Mouse (Mus musculus) megakaryocyte progenitor cell, adult 5-6 weeks (primary cell): ENCODE measurements around the gene Sbno1. TPM values are rescaled to one million over a fixed set of nuclear protein-coding genes. Genes with fewer than 3 reads are reported as not detected.
A peak's percentile ranks its signal among the peaks of the same experiment; 100 is the strongest.

ENCODE experiments used
- ATAC-seq: replicated peaks from 2 replicates; pipeline ENCODE4 v1.8.0; 2016; ENCODE audit warnings: mild to moderate bottlenecking, moderate TSS enrichment, inconsistent platforms; ENCODE audit not compliant: poor library complexity
- total RNA-seq, 2 experiments: library from RNA; stranded (forward) in 1 of 2; stranded (reverse) in 1 of 2; fragments of 157-497, 149-512 nt in 1 of 2; fragments of 200-1000 nt in 1 of 2; gene quantifications; 2 replicates each; pipeline versions ENCODE4 v1.2.3 to v1.2.4; 2015 to 2017

Sbno1 gene
- total RNA-seq, 2 experiments from 2014 or later, result 94.8 to 162 TPM

DNA sequence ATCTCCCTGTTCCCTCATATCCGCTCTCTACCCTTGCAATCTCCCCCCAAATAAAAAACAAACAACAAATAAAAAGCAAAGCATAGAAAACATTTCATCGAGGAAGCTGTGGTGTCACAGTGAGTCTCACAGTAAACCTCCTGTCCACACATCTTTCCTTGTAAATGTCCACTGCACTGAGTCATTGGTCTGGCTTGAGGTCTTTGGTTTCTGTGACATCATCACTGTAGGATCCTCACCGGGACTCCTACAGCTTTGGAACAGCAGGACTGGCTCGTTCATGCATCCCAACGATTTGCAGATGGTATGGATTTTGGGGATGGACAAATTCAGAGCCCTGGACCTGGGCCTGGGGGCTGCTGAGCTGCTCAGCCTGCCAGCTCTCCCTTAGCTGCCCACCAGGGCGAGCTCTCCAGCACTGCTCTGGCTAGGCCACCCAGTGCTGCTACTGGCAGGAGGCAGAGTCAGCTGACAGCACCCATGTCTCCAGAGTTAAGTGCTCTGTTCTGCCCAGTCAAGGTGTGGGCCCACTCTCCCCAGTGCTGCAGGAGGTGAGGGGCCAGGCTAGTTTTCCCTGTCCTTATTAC, 84.0 kb downstream of the Sbno1 start:
- ATAC-seq, result peak; percentile 55; the same call in 1 of the 2 replicates

DNA sequence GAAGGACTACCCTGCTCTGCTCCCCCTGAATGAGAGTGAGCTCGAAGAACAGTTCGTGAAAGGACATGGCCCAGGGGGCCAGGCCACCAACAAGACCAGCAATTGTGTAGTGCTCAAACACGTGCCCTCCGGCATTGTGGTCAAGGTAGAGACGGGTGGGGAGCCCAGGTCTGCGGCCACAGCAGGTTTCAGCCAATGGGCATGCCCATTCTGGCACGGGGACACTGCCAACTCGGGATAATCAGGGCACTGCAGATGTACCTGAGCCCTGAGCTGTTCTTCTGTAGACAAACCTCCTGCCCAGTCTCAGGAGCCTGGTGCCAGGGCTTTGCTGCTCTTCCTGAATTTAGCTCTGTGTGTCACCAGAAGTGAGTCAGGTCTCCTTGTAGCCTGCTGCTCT, 87.0 kb downstream of the Sbno1 start:
- no peak for ATAC-seq

DNA sequence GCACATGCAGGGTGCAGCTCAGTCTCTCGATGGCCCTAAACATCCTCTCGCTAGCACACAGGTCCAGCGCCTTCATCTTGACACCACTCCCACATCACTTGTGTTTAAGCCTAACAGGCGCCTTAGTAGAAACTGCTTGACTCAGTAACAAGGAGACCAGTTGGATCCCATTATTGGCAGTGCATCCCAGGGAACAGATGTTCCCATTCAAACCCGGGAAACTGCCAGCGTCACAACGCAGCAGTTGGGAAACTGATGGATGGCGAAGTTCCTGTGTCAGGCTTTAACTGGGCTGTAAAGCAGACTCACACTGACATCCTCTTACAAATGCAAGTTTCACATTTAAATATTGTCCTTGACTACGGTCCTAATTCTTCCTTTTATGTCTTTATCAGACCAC, 87.9 kb downstream of the Sbno1 start:
- ATAC-seq, result no peak

- ATAC-seq, result no peak
Observed at GRCm38 (mm10) chr5:124337103-124337502, 88.7 kb downstream of the Sbno1 start.

DNA sequence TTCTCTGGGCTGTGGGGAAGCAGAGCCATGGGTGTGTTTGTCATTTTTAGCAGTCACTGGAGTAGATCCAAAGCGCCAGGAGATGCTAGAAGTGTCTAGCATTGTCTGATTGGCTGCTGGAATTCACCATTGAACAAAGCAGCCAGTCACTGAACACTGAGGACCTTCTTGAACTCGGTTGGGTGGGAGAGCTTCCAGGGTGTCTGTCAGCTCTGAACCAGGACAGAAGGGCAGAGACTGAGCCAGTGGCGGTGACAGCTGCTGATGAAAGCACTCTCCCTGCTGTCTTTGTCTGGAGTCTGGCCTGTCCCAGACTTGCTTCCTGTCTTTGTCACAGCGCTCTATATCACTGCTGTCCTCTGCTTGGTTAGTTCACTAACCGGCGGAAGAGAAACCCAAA, 91.4 kb downstream of the Sbno1 start:
- ATAC-seq, result no peak

DNA sequence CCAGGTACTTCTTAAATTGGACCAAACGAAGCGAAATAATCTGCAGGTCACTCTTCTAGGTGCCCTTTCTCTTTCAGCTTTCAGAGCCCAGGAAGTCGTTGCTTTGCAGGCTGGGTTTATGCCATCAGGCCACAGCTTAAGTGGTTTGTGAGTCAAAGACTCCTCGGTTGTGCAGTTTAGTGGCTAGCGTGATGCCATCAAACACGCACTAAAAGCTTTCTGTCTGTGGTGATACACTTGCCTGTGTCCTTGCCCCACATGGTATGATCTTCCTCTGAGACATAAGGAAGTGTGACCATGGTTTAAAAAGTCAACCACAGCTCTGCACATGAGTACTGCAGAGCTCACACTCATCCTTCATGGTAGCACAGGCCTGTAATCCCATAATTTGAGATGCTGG, 95.7 kb downstream of the Sbno1 start:
- no peak for ATAC-seq

- ATAC-seq, result peak; percentile 92
Observed at GRCm38 (mm10) chr5:124327510-124328364, 98.1 kb downstream of the Sbno1 start, which contains the start of the genes Mphosph9 and 2810006K23Rik. Mphosph9 (minus strand) TSS chr5:124327972. 2810006K23Rik (plus strand) TSS chr5:124328089.

DNA sequence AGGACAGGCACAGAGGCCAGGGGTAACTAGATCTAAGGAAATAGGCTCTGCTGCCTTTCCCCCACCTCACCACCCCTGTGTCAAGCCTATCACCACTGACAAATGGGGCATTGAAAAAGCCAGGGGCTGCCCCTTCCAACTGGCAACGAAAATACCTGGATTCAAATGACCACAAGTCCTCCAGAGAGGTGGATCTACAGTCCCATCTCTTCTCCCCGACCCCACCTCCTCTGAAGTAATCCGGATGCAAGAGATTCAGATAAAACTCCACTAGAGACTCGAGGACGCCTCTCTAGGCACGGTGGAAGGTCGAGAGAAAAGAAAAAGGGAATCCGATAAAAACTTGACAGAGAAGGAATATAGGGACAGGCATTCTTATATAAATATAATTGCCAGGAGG, 99.0 kb downstream of the Sbno1 start:
- ATAC-seq, result no peak

Other genes with a start within 250 kb of the Sbno1 start
- gene Pitpnm2, start 176.2 kb downstream of the Sbno1 start, total RNA-seq (2015), result 6.0 and 7.5 TPM in 2 replicates
- 2.5 and 3.1 TPM in 2 replicates for gene Pitpnm2, start 176.2 kb downstream of the Sbno1 start, total RNA-seq (2017)
- gene Mphosph9, start 98.0 kb downstream of the Sbno1 start, total RNA-seq (2015), result 16.6 and 18.3 TPM in 2 replicates
- 18.9 and 25.2 TPM in 2 replicates for gene Mphosph9, start 98.0 kb downstream of the Sbno1 start, total RNA-seq (2017)
- 12.8 and 15.7 TPM in 2 replicates for gene 2810006K23Rik, start 97.9 kb downstream of the Sbno1 start, total RNA-seq (2015)
- 18.9 and 22.1 TPM in 2 replicates for gene 2810006K23Rik, start 97.9 kb downstream of the Sbno1 start, total RNA-seq (2017)
- gene Cdk2ap1, start 62.9 kb downstream of the Sbno1 start, total RNA-seq (2015), result 256 and 268 TPM in 2 replicates
- 174 and 218 TPM in 2 replicates for gene Cdk2ap1, start 62.9 kb downstream of the Sbno1 start, total RNA-seq (2017)
- gene Kmt5a, start 13.9 kb upstream of the Sbno1 start, total RNA-seq (2015), result 285 and 312 TPM in 2 replicates
- gene Kmt5a, start 13.9 kb upstream of the Sbno1 start, total RNA-seq (2017), result 134 and 164 TPM in 2 replicates
- gene Rilpl2, start 52.4 kb upstream of the Sbno1 start, total RNA-seq (2015), result 49.0 and 63.6 TPM in 2 replicates
- 45.2 and 50.1 TPM in 2 replicates for gene Rilpl2, start 52.4 kb upstream of the Sbno1 start, total RNA-seq (2017)
- 2.8 and 6.4 TPM in 2 replicates for gene Snrnp35, start 57.1 kb upstream of the Sbno1 start, total RNA-seq (2015)
- gene Snrnp35, start 57.1 kb upstream of the Sbno1 start, total RNA-seq (2017), result 5.4 and 9.0 TPM in 2 replicates
- 0.54 TPM in 1 of 2 replicates, not detected in the other for gene Rilpl1, start 105.4 kb upstream of the Sbno1 start, total RNA-seq (2015)
- gene Rilpl1, start 105.4 kb upstream of the Sbno1 start, total RNA-seq (2017), result 0.21 and 0.61 TPM in 2 replicates
- 851 and 960 TPM in 2 replicates for gene Tmed2, start 114.7 kb upstream of the Sbno1 start, total RNA-seq (2015)
- gene Tmed2, start 114.7 kb upstream of the Sbno1 start, total RNA-seq (2017), result 795 and 1,001 TPM in 2 replicates
- 13.7 and 15.3 TPM in 2 replicates for gene Ddx55, start 126.9 kb upstream of the Sbno1 start, total RNA-seq (2015)
- gene Ddx55, start 126.9 kb upstream of the Sbno1 start, total RNA-seq (2017), result 15.2 and 15.7 TPM in 2 replicates
- gene Eif2b1, start 153.1 kb upstream of the Sbno1 start, total RNA-seq (2015), result 45.9 and 53.7 TPM in 2 replicates
- gene Eif2b1, start 153.1 kb upstream of the Sbno1 start, total RNA-seq (2017), result 26.1 and 40.1 TPM in 2 replicates
- 13.8 and 16.2 TPM in 2 replicates for gene Gtf2h3, start 153.1 kb upstream of the Sbno1 start, total RNA-seq (2015)
- gene Gtf2h3, start 153.1 kb upstream of the Sbno1 start, total RNA-seq (2017), result 29.7 and 37.5 TPM in 2 replicates
- 13.8 and 14.0 TPM in 2 replicates for gene Atp6v0a2, start 202.6 kb upstream of the Sbno1 start, total RNA-seq (2015)
- 13.5 and 15.4 TPM in 2 replicates for gene Atp6v0a2, start 202.6 kb upstream of the Sbno1 start, total RNA-seq (2017)